Mouse (Mus musculus) heart, adult 2 months (tissue): ENCODE measurements at regions not wholly inside any gene's neighbourhood (a gene's known extent, or its start where the extent isn't known, plus 50 kb on each side); places are given as distances from the start of the nearest gene placed in this dataset.

Source experiments
- EP300 ChIP-seq: fragments of 200-500 bp; IDR thresholded peaks from 2 replicates; pipeline ENCODE4 v1.6.1; 2011; ENCODE audit warnings: low read depth, low read length, control low read depth; ENCODE audit not compliant: insufficient read depth
- POLR2A ChIP-seq: fragments of 200-500 bp; IDR thresholded peaks from 2 replicates; pipeline ENCODE4 v1.6.1; 2011; ENCODE audit warnings: mild to moderate bottlenecking, low read depth, low read length, control low read depth; ENCODE audit not compliant: insufficient read depth

GRCm38 (mm10) chr4:22114451-22114850, 183.3 kb downstream of the Faxc start:
- TF ChIP-seq EP300 (no peak), POLR2A (no peak)
